Mouse (Mus musculus) heart, adult 2 months (tissue): ENCODE measurements around the gene Prkag1.

ENCODE experiments used
- CTCF ChIP-seq: fragments of 200-600 bp; IDR thresholded peaks from 2 replicates; pipeline ENCODE4 v1.8.1; 2022; ENCODE audit warnings: antibody characterized with exemption, mild to moderate bottlenecking, moderate library complexity
- EP300 ChIP-seq: fragments of 200-500 bp; IDR thresholded peaks from 2 replicates; pipeline ENCODE4 v1.6.1; 2011; ENCODE audit warnings: low read depth, low read length, control low read depth; ENCODE audit not compliant: insufficient read depth
- POLR2A ChIP-seq: fragments of 200-500 bp; IDR thresholded peaks from 2 replicates; pipeline ENCODE4 v1.6.1; 2011; ENCODE audit warnings: mild to moderate bottlenecking, low read depth, low read length, control low read depth; ENCODE audit not compliant: insufficient read depth

- TF ChIP-seq POLR2A = no peak
- no peak for TF ChIP-seq CTCF
- TF ChIP-seq EP300 = no peak
Observed at GRCm38 (mm10) chr15:98806809-98807770, 24.2 kb downstream of the Prkag1 start.
